ENCODE assay signal across 8 mouse cellular contexts in the genomic region with DNA sequence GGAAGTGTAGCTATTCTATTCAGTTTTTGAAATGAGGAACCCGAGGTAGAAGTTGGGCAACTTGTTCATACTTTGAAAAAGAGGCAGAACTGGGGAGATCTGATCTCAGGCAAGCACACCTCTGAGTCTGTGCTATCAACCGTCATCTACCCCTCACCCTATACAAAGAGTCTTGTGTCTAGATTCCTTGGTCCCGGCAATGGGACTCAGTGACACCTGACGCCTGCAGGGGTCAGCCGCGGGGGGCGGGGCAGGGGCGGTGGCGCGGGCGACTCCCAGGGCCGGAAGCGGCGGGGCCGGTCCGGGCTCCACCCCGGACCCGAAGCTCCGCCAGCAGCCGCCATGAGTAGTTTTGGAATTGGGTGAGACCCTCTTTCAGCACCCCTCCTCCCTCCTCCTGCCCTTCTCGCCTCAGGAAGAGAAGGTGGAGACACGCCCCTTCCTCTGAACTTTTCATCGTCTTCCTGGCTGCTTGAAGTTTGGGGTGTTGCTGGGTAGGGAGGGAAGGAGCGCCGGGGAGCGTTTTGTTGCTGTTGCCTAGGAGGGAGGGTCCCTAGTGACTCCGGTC. TPM values are rescaled to one million over a fixed set of nuclear protein-coding genes. Genes with fewer than 3 reads are reported as not detected.
DNase-seq lines count a peak whose midpoint lies in the region; ATAC-seq and TF ChIP-seq lines count a peak whose summit lies in the region.

No protein-coding gene starts in this region.

- no peaks in the 10 kb centered on the region for H3K9me3 ChIP-seq in hindbrain, embryonic 11.5 days (ENCODE audit: control insufficient read depth, low read length)
- H3K9me3 ChIP-seq in limb, embryonic 15.5 days: no peaks in the 10 kb centered on the region
- no peaks in the 10 kb centered on the region for H3K9me3 ChIP-seq in midbrain, embryonic 15.5 days

- peak; percentile 16 to 46 for DNase-seq in spleen, postnatal 36 days (ENCODE audit: low spot score in 2 of 2)
- no peak for DNase-seq in spleen, postnatal 4 days (ENCODE audit: low spot score in 2 of 2)
- peak; percentile 63 for DNase-seq in hindbrain, embryonic 11.5 days (ENCODE audit: low spot score)
- peak; percentile 73 for DNase-seq in yolk sac, embryonic 10.5 days (ENCODE audit: low spot score)
- no peak for DNase-seq in cerebellum, adult 11 months

- peaks cover 2% of the 10 kb centered on the region; the same call in 1 of the 2 replicates for H3K4me1 ChIP-seq in embryonic fibroblast, embryonic 13.5 days (ENCODE audit: control insufficient read depth, insufficient read depth, low read length)
- H3K4me1 ChIP-seq in hindbrain, embryonic 11.5 days (replicated peaks; ENCODE audit: control insufficient read depth, insufficient read depth, low read length): peaks cover 5% of the 10 kb centered on the region; the same call in 1 of the 2 replicates
- peaks cover 68% of the 10 kb centered on the region for H3K4me1 ChIP-seq in limb, embryonic 15.5 days
- H3K4me1 ChIP-seq in midbrain, embryonic 15.5 days: peaks cover 41% of the 10 kb centered on the region

- peak overlapping the region; percentile 55 for H3K4me2 ChIP-seq in hindbrain, embryonic 11.5 days (replicated peaks; ENCODE audit: low read depth, low read length)
- peak overlapping the region; percentile 66 for H3K4me2 ChIP-seq in limb, embryonic 15.5 days
- peak overlapping the region; percentile 41 for H3K4me2 ChIP-seq in midbrain, embryonic 15.5 days

- no peak for TF ChIP-seq CTCF in embryonic fibroblast, embryonic 13.5 days (IDR thresholded peaks at IDR 0.05; ENCODE audit: borderline replicate concordance, insufficient read depth, low read length)

- peak overlapping the region; percentile 42 for H3K9ac ChIP-seq in hindbrain, embryonic 11.5 days (ENCODE audit: low read depth, low read length)
- H3K9ac ChIP-seq in limb, embryonic 15.5 days: peak overlapping the region; percentile 27
- H3K9ac ChIP-seq in midbrain, embryonic 15.5 days: no peak overlapping the region

- no peak for ATAC-seq in hindbrain, embryonic 11.5 days (ENCODE audit: low FRiP score)
- no peak for ATAC-seq in limb, embryonic 15.5 days (ENCODE audit: insufficient number of reproducible peaks, low FRiP score, low TSS enrichment, low read depth)
- ATAC-seq in midbrain, embryonic 15.5 days (replicated peaks): no peak

- no peaks in the 10 kb centered on the region for H3K36me3 ChIP-seq in hindbrain, embryonic 11.5 days (ENCODE audit: control insufficient read depth, insufficient read depth, low read length)
- peaks cover 2% of the 10 kb centered on the region; the same call in 1 of the 2 replicates for H3K36me3 ChIP-seq in limb, embryonic 15.5 days
- H3K36me3 ChIP-seq in midbrain, embryonic 15.5 days (replicated peaks): no peaks in the 10 kb centered on the region

- 1% methylated on average over 23 of the region's 27 CpGs for WGBS in hindbrain, embryonic 11.5 days
- WGBS in limb, embryonic 15.5 days: 2% methylated on average over 27 of the region's 27 CpGs
- 5% methylated on average over 25 of the region's 27 CpGs for WGBS in midbrain, embryonic 15.5 days

- peak overlapping the region; percentile 51 for H3K4me3 ChIP-seq in embryonic fibroblast, embryonic 13.5 days (ENCODE audit: insufficient read depth, low read length)
- peak overlapping the region; percentile 39 for H3K4me3 ChIP-seq in hindbrain, embryonic 11.5 days (ENCODE audit: low read depth, low read length)
- H3K4me3 ChIP-seq in limb, embryonic 15.5 days: peak overlapping the region; percentile 52
- H3K4me3 ChIP-seq in midbrain, embryonic 15.5 days: peak overlapping the region; percentile 23

- peak; percentile 42; the same call in 1 of the 2 replicates for TF ChIP-seq POLR2A in embryonic fibroblast, embryonic 13.5 days (IDR thresholded peaks at IDR 0.05; ENCODE audit: low read depth, low read length)

- no peak overlapping the region for H3K27ac ChIP-seq in embryonic fibroblast, embryonic 13.5 days (ENCODE audit: insufficient read depth, low read length)
- H3K27ac ChIP-seq in hindbrain, embryonic 11.5 days (ENCODE audit: low read depth, low read length): no peak overlapping the region
- peak overlapping the region; percentile 63; the same call in 1 of the 2 replicates for H3K27ac ChIP-seq in limb, embryonic 15.5 days
- no peak overlapping the region for H3K27ac ChIP-seq in midbrain, embryonic 15.5 days

- H3K27me3 ChIP-seq in hindbrain, embryonic 11.5 days (ENCODE audit: control insufficient read depth, insufficient read depth, low read length): peaks cover 36% of the 10 kb centered on the region
- peaks cover 46% of the 10 kb centered on the region for H3K27me3 ChIP-seq in limb, embryonic 15.5 days
- H3K27me3 ChIP-seq in midbrain, embryonic 15.5 days (replicated peaks): peaks cover 17% of the 10 kb centered on the region

RNA-seq across cellular contexts. Expression of a gene that starts 4.7 kb away (rescaled TPM):
- polyA plus RNA-seq in embryonic fibroblast, embryonic 13.5 days (2011; ENCODE audit: insufficient read length, low read depth, missing spikeins): 17.3 and 23.2 TPM in 2 replicates
- 1.4 and 2.0 TPM in 2 replicates for polyA plus RNA-seq in hindbrain, embryonic 11.5 days (2014; fragmentation: Nextera tagmentation; extraction: Ambion mirVana)
- 8.7 and 12.8 TPM in 2 replicates for polyA plus RNA-seq in limb, embryonic 15.5 days (2015; fragmentation: Nextera tagmentation; extraction: Ambion mirVana)
- 8.9 and 10.8 TPM in 2 replicates for polyA plus RNA-seq in midbrain, embryonic 15.5 days (2015; fragmentation: Nextera tagmentation; extraction: Ambion mirVana)

RNA-seq across cellular contexts. Expression of a gene that starts 15.0 kb away (rescaled TPM):
- not detected in 2 replicates for polyA plus RNA-seq in embryonic fibroblast, embryonic 13.5 days (2011; ENCODE audit: insufficient read length, low read depth, missing spikeins)
- polyA plus RNA-seq in hindbrain, embryonic 11.5 days (2014; fragmentation: Nextera tagmentation; extraction: Ambion mirVana): 0.89 and 1.7 TPM in 2 replicates
- polyA plus RNA-seq in limb, embryonic 15.5 days (2015; fragmentation: Nextera tagmentation; extraction: Ambion mirVana): 1.0 and 1.2 TPM in 2 replicates
- polyA plus RNA-seq in midbrain, embryonic 15.5 days (2015; fragmentation: Nextera tagmentation; extraction: Ambion mirVana): 3.5 and 4.3 TPM in 2 replicates

RNA-seq across cellular contexts. Expression of a gene that starts 31.4 kb away (rescaled TPM):
- 0.17 and 0.18 TPM in 2 replicates for polyA plus RNA-seq in embryonic fibroblast, embryonic 13.5 days (2011; ENCODE audit: insufficient read length, low read depth, missing spikeins)
- polyA plus RNA-seq in hindbrain, embryonic 11.5 days (2014; fragmentation: Nextera tagmentation; extraction: Ambion mirVana): 1.6 and 2.6 TPM in 2 replicates
- polyA plus RNA-seq in limb, embryonic 15.5 days (2015; fragmentation: Nextera tagmentation; extraction: Ambion mirVana): 2.4 and 3.0 TPM in 2 replicates
- 3.5 and 4.0 TPM in 2 replicates for polyA plus RNA-seq in midbrain, embryonic 15.5 days (2015; fragmentation: Nextera tagmentation; extraction: Ambion mirVana)

RNA-seq across cellular contexts. Expression of a gene that starts 31.4 kb away (rescaled TPM):
- 70.0 and 71.3 TPM in 2 replicates for polyA plus RNA-seq in embryonic fibroblast, embryonic 13.5 days (2011; ENCODE audit: insufficient read length, low read depth, missing spikeins)
- 143 and 149 TPM in 2 replicates for polyA plus RNA-seq in hindbrain, embryonic 11.5 days (2014; fragmentation: Nextera tagmentation; extraction: Ambion mirVana)
- 124 and 130 TPM in 2 replicates for polyA plus RNA-seq in limb, embryonic 15.5 days (2015; fragmentation: Nextera tagmentation; extraction: Ambion mirVana)
- 109 and 112 TPM in 2 replicates for polyA plus RNA-seq in midbrain, embryonic 15.5 days (2015; fragmentation: Nextera tagmentation; extraction: Ambion mirVana)

RNA-seq across cellular contexts. Expression of a gene that starts 31.9 kb away (rescaled TPM):
- polyA plus RNA-seq in embryonic fibroblast, embryonic 13.5 days (2011; ENCODE audit: insufficient read length, low read depth, missing spikeins): 16.3 and 19.2 TPM in 2 replicates
- polyA plus RNA-seq in hindbrain, embryonic 11.5 days (2014; fragmentation: Nextera tagmentation; extraction: Ambion mirVana): 11.7 and 12.0 TPM in 2 replicates
- 13.7 and 13.8 TPM in 2 replicates for polyA plus RNA-seq in limb, embryonic 15.5 days (2015; fragmentation: Nextera tagmentation; extraction: Ambion mirVana)
- polyA plus RNA-seq in midbrain, embryonic 15.5 days (2015; fragmentation: Nextera tagmentation; extraction: Ambion mirVana): 26.4 and 27.0 TPM in 2 replicates

Comparison
In these comparisons a context has a peak if more than half of its experiments do, and no peak if none do; other contexts are left out.
1. DNase-seq: peak in spleen, postnatal 36 days (2 of 2), hindbrain, embryonic 11.5 days (single experiment) and yolk sac, embryonic 10.5 days (single experiment); none in spleen, postnatal 4 days (0 of 2) and cerebellum, adult 11 months (single experiment).
2. Peak in every context shown above with its lines, with median percentiles within 50 percentile points of each other: H3K4me3 ChIP-seq and H3K4me2 ChIP-seq.